Mouse (Mus musculus) CH12.LX (cell line): ENCODE data around the gene Zeb2. TPM values are rescaled to one million over a fixed set of nuclear protein-coding genes. Genes with fewer than 3 reads are reported as not detected.

Source experiments
- DNase-seq: peaks from one replicate; pipeline ENCODE4 v3.0.0-alpha.2; 2013; ENCODE audit errors: extremely low read depth
- H3K27ac ChIP-seq: 2 replicates; pipeline ENCODE4 v1.5.1; 2012; ENCODE audit warnings: low read depth, mild to moderate bottlenecking, control low read depth, moderate library complexity; ENCODE audit not compliant: insufficient read depth
- H3K27me3 ChIP-seq: replicated peaks from 2 replicates; pipeline ENCODE3; 2012; ENCODE audit warnings: inconsistent platforms
- H3K36me3 ChIP-seq, 2 experiments: replicated peaks in 1 of 2; 2 replicates each; pipeline versions ENCODE3 to v1.6.1; 2012; ENCODE audit warnings: inconsistent platforms in 1 of 2, low read length in 1 of 2, mild to moderate bottlenecking in 1 of 2, mixed read lengths in 1 of 2, moderate library complexity in 1 of 2; ENCODE audit not compliant: control insufficient read depth in 1 of 2, insufficient read depth in 1 of 2
- H3K4me1 ChIP-seq, 2 experiments: 2 replicates each; pipeline ENCODE4 v1.6.1; 2012; ENCODE audit warnings: inconsistent platforms in 1 of 2, moderate library complexity in 1 of 2; ENCODE audit not compliant: insufficient read depth in 2 of 2, control insufficient read depth in 1 of 2
- H3K4me2 ChIP-seq: 2 replicates; pipeline ENCODE4 v1.6.1; 2012; ENCODE audit warnings: low read depth, mild to moderate bottlenecking, control low read depth; ENCODE audit not compliant: poor library complexity, insufficient read depth, severe bottlenecking
- H3K4me3 ChIP-seq, 3 experiments: fragments of 150-350 bp in 1 of 3; sonication (generic) in 1 of 3; replicated peaks in 1 of 3; 2 replicates each; pipeline versions ENCODE3 to v1.5.1; 2011 to 2012; ENCODE audit warnings: low read depth in 2 of 3, low read length in 2 of 3, mild to moderate bottlenecking in 2 of 3, moderate library complexity in 2 of 3, control low read depth in 1 of 3, improper control_type of control experiment in 1 of 3, inconsistent platforms in 1 of 3, mixed read lengths in 1 of 3; ENCODE audit not compliant: poor library complexity in 1 of 3
- H3K79me2 ChIP-seq: replicated peaks from 2 replicates; pipeline ENCODE4 v1.6.1; 2012; ENCODE audit warnings: mild to moderate bottlenecking, moderate library complexity; ENCODE audit not compliant: control insufficient read depth, poor library complexity, insufficient read depth, severe bottlenecking; ENCODE audit errors: extremely low read depth
- H3K9ac ChIP-seq: 2 replicates; pipeline ENCODE4 v1.6.1; 2012; ENCODE audit warnings: low read depth, mild to moderate bottlenecking, control low read depth, moderate library complexity; ENCODE audit not compliant: insufficient read depth
- H3K9me3 ChIP-seq: replicated peaks from 2 replicates; pipeline ENCODE3; 2012; ENCODE audit warnings: low read length, inconsistent platforms, mixed read lengths
- BHLHE40 ChIP-seq: IDR thresholded peaks from 2 replicates; pipeline ENCODE4 v1.6.1; 2011; ENCODE audit warnings: mild to moderate bottlenecking, low read depth, low read length, improper control_type of control experiment
- CHD1 ChIP-seq: IDR thresholded peaks from 2 replicates; pipeline ENCODE4 v1.6.1; 2012; ENCODE audit warnings: low read depth, low read length, improper control_type of control experiment, inconsistent platforms
- CHD2 ChIP-seq: IDR thresholded peaks from 2 replicates; pipeline ENCODE4 v1.6.1; 2011; ENCODE audit warnings: low read length, improper control_type of control experiment
- ETS1 ChIP-seq: conservative IDR thresholded peaks from 2 replicates; pipeline ENCODE4 v1.6.1; 2012; ENCODE audit warnings: low read depth, mild to moderate bottlenecking, inconsistent platforms, low read length, improper control_type of control experiment, moderate library complexity
- GABPA ChIP-seq: IDR thresholded peaks from 2 replicates; pipeline ENCODE4 v1.6.1; 2012; ENCODE audit warnings: low read depth, low read length, improper control_type of control experiment, inconsistent platforms; ENCODE audit not compliant: insufficient replicate concordance
- IRF4 ChIP-seq: IDR thresholded peaks from 2 replicates; pipeline ENCODE4 v1.6.1; 2014; ENCODE audit warnings: low read depth, mild to moderate bottlenecking, inconsistent platforms, low read length, improper control_type of control experiment
- JUND ChIP-seq: conservative IDR thresholded peaks from 2 replicates; pipeline ENCODE4 v1.6.1; 2011; ENCODE audit warnings: low read depth, low read length, improper control_type of control experiment
- MAFK ChIP-seq: IDR thresholded peaks from 2 replicates; pipeline ENCODE4 v1.6.1; 2011; ENCODE audit warnings: low read length, improper control_type of control experiment; ENCODE audit not compliant: insufficient replicate concordance
- MAX ChIP-seq: IDR thresholded peaks from 2 replicates; pipeline ENCODE4 v1.6.1; 2011; ENCODE audit warnings: low read length, improper control_type of control experiment
- MEF2A ChIP-seq: IDR thresholded peaks from 2 replicates; pipeline ENCODE4 v1.6.1; 2014; ENCODE audit warnings: low read depth, mild to moderate bottlenecking, inconsistent platforms, low read length, improper control_type of control experiment, borderline replicate concordance
- MXI1 ChIP-seq: IDR thresholded peaks from 2 replicates; pipeline ENCODE4 v1.6.1; 2011; ENCODE audit warnings: mild to moderate bottlenecking, low read depth, low read length, improper control_type of control experiment
- MYC ChIP-seq: IDR thresholded peaks from 2 replicates; pipeline ENCODE4 v1.6.1; 2011; ENCODE audit warnings: low read depth, mild to moderate bottlenecking, improper control_type of control experiment, low read length
- NELFE ChIP-seq: IDR thresholded peaks from 2 replicates; pipeline ENCODE4 v1.6.1; 2011; ENCODE audit warnings: low read depth, low read length, improper control_type of control experiment
- NRF1 ChIP-seq: IDR thresholded peaks from 2 replicates; pipeline ENCODE4 v1.6.1; 2014; ENCODE audit warnings: low read depth, mild to moderate bottlenecking, inconsistent platforms, low read length, improper control_type of control experiment, moderate library complexity
- RAD21 ChIP-seq: IDR thresholded peaks from 2 replicates; pipeline ENCODE4 v1.6.1; 2011; ENCODE audit warnings: low read depth, mild to moderate bottlenecking, low read length, improper control_type of control experiment, moderate library complexity
- RCOR1 ChIP-seq: conservative IDR thresholded peaks from 2 replicates; pipeline ENCODE4 v1.6.1; 2012; ENCODE audit warnings: low read depth, mild to moderate bottlenecking, inconsistent platforms, low read length, improper control_type of control experiment
- SIN3A ChIP-seq: IDR thresholded peaks from 2 replicates; pipeline ENCODE4 v1.6.1; 2012; ENCODE audit warnings: low read length, improper control_type of control experiment, inconsistent platforms
- SMC3 ChIP-seq: IDR thresholded peaks from 2 replicates; pipeline ENCODE4 v1.6.1; 2011; ENCODE audit warnings: low read depth, low read length, improper control_type of control experiment
- TBP ChIP-seq: conservative IDR thresholded peaks from 2 replicates; pipeline ENCODE4 v1.6.1; 2011; ENCODE audit warnings: low read depth, low read length, improper control_type of control experiment
- UBTF ChIP-seq: IDR thresholded peaks from 2 replicates; pipeline ENCODE4 v1.6.1; 2012; ENCODE audit warnings: low read depth, mild to moderate bottlenecking, inconsistent platforms, low read length, improper control_type of control experiment, moderate library complexity
- USF1 ChIP-seq: IDR thresholded peaks from 2 replicates; pipeline ENCODE4 v1.6.1; 2014; ENCODE audit warnings: low read depth, mild to moderate bottlenecking, inconsistent platforms, low read length, improper control_type of control experiment
- USF2 ChIP-seq: conservative IDR thresholded peaks from 2 replicates; pipeline ENCODE4 v1.6.1; 2011; ENCODE audit warnings: low read depth, low read length, improper control_type of control experiment
- ZC3H11A ChIP-seq: IDR thresholded peaks from 2 replicates; pipeline ENCODE4 v1.6.1; 2012; ENCODE audit warnings: low read depth, mild to moderate bottlenecking, inconsistent platforms, low read length, improper control_type of control experiment
- ZKSCAN1 ChIP-seq: IDR thresholded peaks from 2 replicates; pipeline ENCODE4 v1.6.1; 2012; ENCODE audit warnings: low read depth, inconsistent platforms, low read length, improper control_type of control experiment, borderline replicate concordance
- ZNF384 ChIP-seq: IDR thresholded peaks from 2 replicates; pipeline ENCODE4 v1.6.1; 2012; ENCODE audit warnings: low read depth, low read length, improper control_type of control experiment, inconsistent platforms
- dilution Hi-C: fragments of 300-500 bp; cut with MboI; formaldehyde crosslinking; loops from 2 replicates; pipeline ENCODE4 v1.14.3; 2020; ENCODE audit warnings: low sequenced_read_pairs; ENCODE audit not compliant: extremely low pct_unique_long_range_greater_than_20kb, extremely low pct_ligation_motif_present
- in situ Hi-C: fragments of 300-500 bp; cut with MboI; formaldehyde crosslinking; loops from 3 replicates; pipeline ENCODE4 v1.14.3; 2019; ENCODE audit warnings: low sequenced_read_pairs, low pct_ligation_motif_present, low pct_unique_long_range_greater_than_20kb, mixed read lengths
- polyA plus RNA-seq: library from polyadenylated mRNA; unstranded; fragments of >175 nt; gene quantifications from 2 replicates; pipeline ENCODE4 v1.2.1, GENCODE M21; 2012; ENCODE audit warnings: low read depth; ENCODE audit not compliant: insufficient read length
- total RNA-seq, 2 experiments: library from RNA; depleted of rRNA; stranded (reverse); fragments of 300-350 nt in 1 of 2; fragments of >200 nt in 1 of 2; gene quantifications; 2 replicates each; pipeline ENCODE4 v1.2.3; 2012 to 2014

Zeb2 gene
- total and polyA plus RNA-seq, 3 experiments, result 12.9 to 25.8 (median 20.8) TPM

DNA sequence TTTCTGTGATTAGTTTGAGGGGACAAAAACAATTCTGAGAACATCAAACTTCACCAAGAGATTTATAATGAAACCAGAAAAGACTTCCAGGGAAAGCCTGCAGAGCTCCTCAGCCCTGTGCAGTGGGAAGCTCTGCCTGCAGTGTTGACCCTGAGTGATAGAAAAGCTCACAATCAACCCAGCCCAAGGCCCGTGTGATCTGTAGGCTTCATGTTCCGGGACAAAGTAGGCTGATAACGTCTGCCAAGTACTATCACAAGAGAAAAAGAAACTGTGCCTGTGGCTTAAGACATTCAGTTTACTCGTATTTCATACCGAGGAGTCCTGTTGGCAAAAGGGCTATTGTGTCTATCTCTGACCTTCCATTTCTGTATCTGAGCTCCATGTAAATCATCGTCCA is 143.4 kb downstream of the Zeb2 start:
- no peaks in the 10 kb centered on the region for H3K79me2 ChIP-seq
- H3K9me3 ChIP-seq, result no peaks in the 10 kb centered on the region
- dilution Hi-C loops (no loop called here), in situ Hi-C loops (no loop called here)
- no peak overlapping the region for H3K4me2 ChIP-seq
- peaks cover 3 to 19% of the 10 kb centered on the region in 2 experiments; a peak in 3 of 4 replicates for H3K4me1 ChIP-seq
- no peak overlapping the region for H3K4me3 ChIP-seq
- H3K36me3 ChIP-seq, result peaks cover 0 to 2% of the 10 kb centered on the region in 2 experiments
- H3K27ac ChIP-seq, result no peak overlapping the region
- H3K9ac ChIP-seq, result no peak overlapping the region
- no peak for DNase-seq
- TF ChIP-seq SIN3A (no peak), ZNF384 (no peak), MXI1 (no peak), NRF1 (no peak), MAFK (no peak), CHD2 (no peak), TBP (no peak), ZKSCAN1 (no peak), MYC (no peak), IRF4 (no peak)
- H3K27me3 ChIP-seq, result no peaks in the 10 kb centered on the region

DNA sequence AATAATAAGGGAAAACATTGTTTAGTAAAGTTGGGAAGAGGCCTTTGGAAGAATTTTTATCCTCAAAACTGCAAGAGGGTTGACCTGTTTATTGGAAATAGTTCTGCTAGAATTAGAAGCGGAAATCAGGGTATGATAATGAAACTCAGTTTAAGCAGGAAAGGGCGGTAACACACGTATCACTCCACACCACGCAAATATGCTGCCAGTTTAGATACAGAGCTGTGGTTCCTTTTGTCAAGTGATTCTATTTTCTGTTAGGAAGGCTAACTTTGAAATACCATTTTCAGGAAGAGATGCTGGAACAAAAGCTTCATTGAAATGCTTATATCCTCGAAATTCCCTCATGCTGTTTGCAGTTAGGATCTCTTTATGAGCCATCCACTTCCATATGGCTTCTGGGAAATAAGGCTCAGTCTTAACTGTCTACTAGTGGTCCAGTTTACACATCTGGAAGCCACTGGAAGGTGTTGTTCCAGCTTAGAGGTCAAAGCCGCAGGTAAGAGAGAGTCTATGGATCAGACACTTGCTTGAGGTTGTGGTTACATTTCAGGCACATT is 147.0 kb downstream of the Zeb2 start:
- H3K79me2 ChIP-seq, result no peaks in the 10 kb centered on the region
- H3K4me3 ChIP-seq, result no peak overlapping the region
- H3K27ac ChIP-seq, result no peak overlapping the region
- peaks cover 0 to 8% of the 10 kb centered on the region in 2 experiments for H3K36me3 ChIP-seq
- DNase-seq, result no peak
- H3K27me3 ChIP-seq, result no peaks in the 10 kb centered on the region
- no peak overlapping the region for H3K4me2 ChIP-seq
- no peak overlapping the region for H3K9ac ChIP-seq
- TF ChIP-seq ZC3H11A (no peak), CHD1 (no peak), NELFE (no peak), UBTF (no peak)
- in situ Hi-C loops, result no loop called here
- H3K9me3 ChIP-seq, result peaks cover 3% of the 10 kb centered on the region
- dilution Hi-C loops, result no loop called here
- H3K4me1 ChIP-seq, result no peaks in the 10 kb centered on the region

DNA sequence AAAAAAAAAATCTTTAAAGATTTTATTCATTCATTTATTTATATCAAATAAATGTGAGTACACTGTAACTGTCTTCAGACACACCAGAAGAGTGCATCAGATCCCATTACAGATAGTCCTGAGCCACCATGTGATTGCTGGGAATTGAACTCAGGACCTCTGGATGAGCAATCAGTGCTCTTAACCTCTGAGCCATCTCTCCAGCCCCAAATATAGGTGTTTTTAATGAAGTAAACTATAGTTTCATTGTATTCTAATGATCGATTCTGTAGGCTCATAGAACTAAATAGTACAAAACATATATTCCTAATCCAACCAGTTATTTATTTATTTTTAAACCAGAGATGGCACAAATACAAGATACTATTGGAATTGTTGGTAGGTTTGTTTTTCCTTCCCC is 147.6 kb downstream of the Zeb2 start:
- DNase-seq, result no peak
- dilution Hi-C loops (no loop called here), in situ Hi-C loops (no loop called here)
- Histone ChIP-seq H3K79me2 (no peaks in the 10 kb centered on the region), H3K9me3 (peaks cover 8% of the 10 kb centered on the region), H3K27ac (no peak overlapping the region), H3K27me3 (no peaks in the 10 kb centered on the region), H3K4me1 (no peaks in the 10 kb centered on the region), H3K36me3 (peaks cover 5 to 12% of the 10 kb centered on the region in 2 experiments), H3K4me3 (no peak overlapping the region), H3K4me2 (no peak overlapping the region), H3K9ac (no peak overlapping the region)
- no peak for TF ChIP-seq BHLHE40
- no peak for TF ChIP-seq SMC3
- no peak for TF ChIP-seq MAX
- TF ChIP-seq IRF4, result no peak
- TF ChIP-seq GABPA, result no peak
- TF ChIP-seq JUND, result no peak
- TF ChIP-seq MEF2A, result no peak
- TF ChIP-seq USF2, result no peak
- no peak for TF ChIP-seq USF1
- no peak for TF ChIP-seq UBTF
- TF ChIP-seq ETS1, result no peak
- no peak for TF ChIP-seq RCOR1
- TF ChIP-seq RAD21, result no peak
